Mouse (Mus musculus) frontal cortex, adult (tissue): ENCODE data around the gene Itpr2.

ENCODE experiments used
- ATAC-seq: cut with Nextera tagmentation; 2 replicates; pipeline ENCODE4 v1.9.2; 2017; ENCODE audit warnings: mild to moderate bottlenecking, moderate library complexity, mixed read lengths; ENCODE audit not compliant: low TSS enrichment

Gene Itpr2

GRCm38 (mm10) chr6:146504459-146504858 lies 2.4 kb upstream of the Itpr2 start:
- ATAC-seq, result no peak

- ATAC-seq, result no peak
These were observed 833 bp upstream of the Itpr2 start for GRCm38 (mm10) chr6:146502856-146503255.

DNA sequence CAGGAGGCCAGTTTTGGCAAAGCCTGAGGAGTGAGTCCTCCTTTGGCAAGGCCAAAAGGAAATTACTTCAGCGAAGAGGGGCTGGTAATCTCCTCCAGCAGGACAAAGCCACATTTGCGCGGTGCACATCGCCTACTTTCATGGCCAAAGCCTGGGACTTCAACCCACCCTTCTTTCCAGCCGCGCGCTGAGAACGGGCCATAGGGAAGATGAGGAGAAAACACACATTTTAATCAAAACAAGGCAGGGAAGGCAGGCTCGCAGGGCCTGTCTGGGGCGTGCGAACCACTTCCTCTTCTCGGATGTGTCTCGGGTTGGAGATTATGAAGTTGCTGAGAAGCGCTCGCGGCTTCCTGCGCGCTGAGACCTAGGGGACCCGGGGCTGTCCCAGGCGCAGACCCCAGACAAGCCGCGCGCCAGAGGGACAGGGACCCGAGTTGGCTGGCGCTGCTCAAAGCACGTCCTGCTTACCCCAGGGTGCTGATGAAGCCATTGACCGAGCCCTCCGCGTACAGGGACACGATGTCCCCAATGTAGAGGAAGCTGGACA lies 632 bp downstream of the Itpr2 start:
- ATAC-seq, result peak; percentile 18

DNA sequence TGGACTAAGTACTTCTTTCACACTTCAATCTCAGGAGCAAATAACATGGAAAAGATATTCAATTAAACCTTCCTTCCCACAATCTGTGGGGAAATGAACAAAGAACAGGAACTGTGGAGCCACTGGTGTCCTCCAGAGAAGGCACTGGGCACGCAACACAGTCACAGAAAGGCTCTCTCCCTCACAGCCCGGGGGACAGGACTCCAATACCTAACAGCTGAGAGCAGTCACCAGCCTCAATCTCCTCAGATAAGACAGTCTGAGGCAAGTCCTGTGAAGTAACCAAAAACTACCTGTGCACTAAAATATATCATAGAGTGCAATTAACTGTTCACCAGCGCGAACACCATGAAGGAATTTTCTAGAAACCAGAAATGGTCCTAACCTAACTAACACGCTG lies 1.3 kb downstream of the Itpr2 start:
- no peak for ATAC-seq

DNA sequence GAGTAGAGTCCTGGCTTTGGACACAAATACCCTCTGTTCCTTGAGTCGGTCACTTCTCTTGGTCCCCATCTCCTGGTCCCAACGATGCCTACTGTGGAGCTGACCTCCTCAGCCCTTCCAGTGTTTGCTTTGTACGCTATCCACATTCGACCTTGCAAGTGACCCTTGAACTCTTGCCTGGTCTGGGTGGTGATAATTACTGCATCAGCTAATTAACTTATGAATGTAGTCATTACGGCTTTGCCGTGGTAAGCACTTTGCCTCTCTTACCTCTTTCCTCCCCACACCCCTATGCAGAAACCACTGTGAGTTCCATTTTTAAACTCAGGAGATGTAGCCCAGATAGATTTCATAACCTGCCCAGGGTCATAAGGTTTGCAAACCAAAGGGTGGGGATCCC lies 1.8 kb downstream of the Itpr2 start:
- no peak for ATAC-seq

- no peak for ATAC-seq
These were observed 2.5 kb downstream of the Itpr2 start for GRCm38 (mm10) chr6:146499566-146499965.

GRCm38 (mm10) chr6:146498416-146498815 lies 3.6 kb downstream of the Itpr2 start:
- no peak for ATAC-seq

GRCm38 (mm10) chr6:146497866-146498265 lies 4.2 kb downstream of the Itpr2 start:
- ATAC-seq, result no peak

DNA sequence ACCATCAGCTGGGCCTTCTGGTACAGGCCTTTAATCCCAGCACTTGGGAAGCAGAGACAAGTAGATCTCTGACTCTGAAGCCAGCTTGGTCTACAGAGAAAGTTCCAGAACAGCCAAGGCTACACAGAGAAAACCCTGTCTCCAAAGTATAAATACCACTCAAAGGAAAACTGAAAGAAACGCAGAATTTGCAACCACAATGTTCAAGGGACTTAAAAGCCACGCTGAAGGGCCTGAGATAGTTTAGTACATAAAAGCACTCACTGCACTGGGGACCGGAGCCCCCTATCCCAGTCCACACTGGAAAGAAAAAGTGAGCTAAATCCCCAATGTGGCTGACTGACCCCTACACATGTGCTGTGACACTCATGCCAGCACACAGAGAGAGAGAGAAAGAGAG lies 4.6 kb downstream of the Itpr2 start:
- ATAC-seq, result no peak

GRCm38 (mm10) chr6:146491680-146492079 lies 10.3 kb downstream of the Itpr2 start:
- no peak for ATAC-seq

DNA sequence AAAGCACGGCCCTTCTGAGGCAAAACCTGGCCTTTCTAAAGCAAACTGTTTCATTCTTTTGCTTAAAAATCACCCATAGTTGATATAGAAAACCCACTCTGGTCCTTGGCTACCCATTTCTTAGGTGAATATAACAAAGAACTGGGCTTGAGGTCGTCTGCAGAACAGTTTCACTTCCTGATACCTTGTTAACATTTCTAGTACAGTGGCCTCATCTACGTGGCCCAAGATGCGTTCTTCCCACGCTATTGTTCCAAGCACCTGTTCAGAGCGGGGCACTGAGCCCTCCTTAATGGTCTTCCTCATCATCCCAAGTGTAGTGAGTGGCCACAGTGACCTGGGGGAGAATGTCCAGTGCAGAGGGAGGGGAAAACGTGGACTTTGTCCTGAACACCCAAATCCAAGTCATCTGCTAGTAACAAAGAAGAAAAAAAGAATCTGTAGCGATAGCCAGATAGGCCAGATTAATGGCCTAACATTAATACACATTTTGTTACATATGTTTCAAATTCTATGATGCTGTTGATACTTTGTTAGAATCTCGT lies 11.5 kb downstream of the Itpr2 start:
- no peak for ATAC-seq

DNA sequence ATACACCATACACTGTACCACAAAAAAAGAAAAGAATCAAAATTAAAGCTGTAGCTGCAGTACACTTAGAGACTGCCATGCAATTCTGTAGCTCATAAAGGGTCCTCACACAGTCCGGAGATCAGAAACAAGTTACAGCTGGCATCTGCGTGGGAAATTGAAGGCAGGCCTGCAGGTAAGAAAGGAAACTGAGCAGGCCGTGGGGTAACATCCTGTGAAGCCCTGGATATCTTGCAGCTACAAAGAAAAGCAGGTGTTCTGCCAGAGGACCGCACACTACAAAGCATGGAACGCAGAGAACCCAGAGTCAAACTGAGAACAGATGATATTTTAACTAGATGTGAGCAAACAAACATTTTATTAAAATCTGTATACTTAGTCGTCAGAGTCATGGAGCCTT lies 12.2 kb downstream of the Itpr2 start:
- no peak for ATAC-seq

- no peak for ATAC-seq
These were observed 13.3 kb downstream of the Itpr2 start for GRCm38 (mm10) chr6:146488749-146489148.

DNA sequence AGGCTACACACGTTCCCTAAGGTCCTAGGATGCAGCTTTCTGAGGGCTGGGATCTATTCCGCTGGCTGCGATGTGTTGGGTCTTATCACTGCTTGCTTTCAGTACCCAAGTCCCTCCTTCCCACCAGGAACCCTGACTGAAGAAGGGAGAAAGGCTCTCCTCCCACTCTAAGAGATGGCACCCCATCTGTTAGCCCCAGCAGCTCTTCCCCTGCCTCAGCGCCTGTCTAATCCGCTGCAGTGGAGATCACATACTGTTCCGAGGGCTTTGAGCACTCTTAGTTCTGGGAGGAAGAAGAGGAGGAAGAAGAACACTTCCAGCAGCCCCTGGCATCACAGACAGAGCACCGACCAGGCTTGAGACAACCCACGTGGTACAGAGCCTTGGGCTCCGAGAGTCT lies 14.9 kb downstream of the Itpr2 start:
- ATAC-seq, result peak; percentile 89

- ATAC-seq, result no peak
These were observed 15.9 kb downstream of the Itpr2 start for GRCm38 (mm10) chr6:146486073-146486472.

DNA sequence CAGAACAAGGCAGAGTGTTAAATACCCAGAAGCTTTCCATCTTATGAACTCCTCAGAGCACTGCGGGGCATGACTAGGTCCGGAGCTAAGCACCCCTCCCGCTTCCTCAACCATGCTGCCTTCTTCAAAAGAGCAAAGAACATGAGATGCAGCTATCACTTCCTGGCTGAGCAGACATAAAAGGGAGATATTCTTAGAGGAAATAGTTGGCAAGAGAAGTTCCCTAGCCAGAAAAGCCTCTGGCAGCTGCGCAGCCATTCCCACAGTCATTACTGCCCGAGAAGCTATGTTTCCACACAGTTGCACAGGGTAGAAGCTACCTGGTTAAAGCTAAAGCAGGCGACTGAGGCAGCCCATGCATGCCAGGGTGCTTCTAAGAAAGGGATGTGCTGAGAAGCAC lies 20.6 kb downstream of the Itpr2 start:
- peak; percentile 77 for ATAC-seq

- no peak for ATAC-seq
These were observed 21.1 kb downstream of the Itpr2 start for GRCm38 (mm10) chr6:146480925-146481324.

GRCm38 (mm10) chr6:146478888-146479683 lies 22.9 kb downstream of the Itpr2 start:
- ATAC-seq, result no peak

- no peak for ATAC-seq
These were observed 25.2 kb downstream of the Itpr2 start for GRCm38 (mm10) chr6:146476865-146477264.

DNA sequence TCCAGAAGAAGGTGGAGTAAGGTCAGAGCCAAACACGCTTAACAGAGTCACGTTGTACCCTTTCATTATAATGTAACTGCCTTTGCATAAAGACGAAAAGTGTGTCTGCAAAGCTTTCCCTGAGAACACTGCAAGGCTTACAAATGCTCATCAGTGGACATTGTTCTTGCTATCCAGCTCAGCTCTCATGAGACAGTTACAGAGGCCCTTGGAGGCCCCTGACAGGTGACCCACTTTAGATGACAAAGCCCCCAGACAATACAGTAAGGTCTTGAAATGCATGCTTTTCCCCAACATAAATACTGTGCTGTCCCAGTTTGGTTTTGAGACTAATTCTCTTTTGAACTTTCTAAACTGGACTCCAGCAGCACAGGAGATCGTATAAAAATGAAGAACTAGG lies 27.9 kb downstream of the Itpr2 start:
- no peak for ATAC-seq

DNA sequence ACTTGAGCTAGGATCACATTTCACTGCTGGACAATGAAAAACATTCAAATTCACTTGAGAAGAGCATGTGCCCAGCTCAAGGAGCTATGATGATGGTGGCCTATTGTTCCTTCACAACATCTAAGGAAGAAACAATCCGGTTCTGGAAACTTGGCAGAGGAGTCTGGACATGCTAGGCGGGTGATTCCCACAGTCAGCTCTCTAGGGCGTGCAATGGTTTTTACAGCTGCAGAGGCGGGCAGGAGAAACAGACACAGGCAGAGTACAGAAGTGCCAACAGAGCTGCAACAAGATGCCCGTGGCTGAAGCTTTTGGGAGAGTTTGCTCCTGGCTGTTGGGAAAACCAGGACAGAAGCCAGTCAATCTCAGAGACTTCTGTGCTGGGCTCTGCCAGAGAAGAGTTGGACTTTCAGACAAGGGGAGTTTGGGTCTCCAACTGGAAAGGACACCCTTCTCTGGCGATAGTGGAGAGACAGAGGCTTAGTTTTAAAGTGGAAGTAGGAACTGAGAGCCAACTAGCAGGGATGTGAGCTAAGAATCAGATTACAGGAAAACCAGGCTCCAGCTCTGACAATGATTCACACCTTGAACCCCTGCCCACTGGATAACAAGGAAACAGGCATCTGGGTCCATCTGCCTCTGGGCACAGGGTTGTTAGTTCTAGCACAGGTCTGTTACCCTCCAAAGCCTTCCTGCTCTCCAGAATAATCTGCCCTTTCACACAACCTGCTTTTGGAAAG lies 28.6 kb downstream of the Itpr2 start:
- ATAC-seq, result peak; percentile 87; the same call in 1 of the 2 replicates

DNA sequence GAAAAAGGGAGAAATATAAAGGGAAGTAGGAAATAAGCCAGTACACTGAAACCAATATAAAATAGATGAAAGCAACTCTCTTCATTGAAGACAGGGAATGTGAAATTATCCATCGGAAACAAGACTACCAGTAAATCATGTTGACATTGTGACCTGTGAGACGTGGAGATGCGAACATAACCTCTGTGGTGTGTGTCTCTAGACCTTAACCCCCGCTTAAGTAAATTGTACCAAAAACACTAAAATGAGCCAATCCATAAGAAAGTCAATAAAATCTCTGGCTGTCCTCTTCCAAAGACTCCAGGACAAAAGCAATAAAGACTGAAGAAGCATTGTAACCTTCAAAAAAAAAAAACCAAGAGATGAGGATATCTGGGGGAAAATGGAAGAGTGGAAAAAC lies 31.6 kb downstream of the Itpr2 start:
- ATAC-seq, result no peak

DNA sequence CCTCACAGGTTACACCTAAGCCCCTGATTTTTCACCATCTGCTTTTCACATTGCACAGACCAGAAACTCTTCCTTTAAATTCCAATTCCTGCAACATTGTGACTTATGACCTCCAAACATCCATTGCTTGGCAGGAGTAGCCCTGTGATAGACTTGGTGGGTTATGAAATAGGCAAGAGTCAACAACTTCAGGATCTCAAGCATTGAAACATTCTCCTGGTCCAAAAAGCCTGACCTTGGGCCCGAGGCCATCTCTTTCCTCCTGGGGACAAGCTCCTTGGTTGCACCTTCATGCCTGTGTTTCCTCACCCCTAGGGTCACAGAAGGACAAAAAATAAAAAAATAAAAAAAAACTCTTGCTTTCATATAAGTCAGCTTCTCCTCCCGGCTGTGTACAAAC lies 32.1 kb downstream of the Itpr2 start:
- ATAC-seq, result no peak
